Mouse (Mus musculus) heart, embryonic 14.5 days (tissue): ENCODE results near the gene Ddx19a. TPM values are rescaled to one million over a fixed set of nuclear protein-coding genes. Genes with fewer than 3 reads are reported as not detected.

ENCODE experiments used
- ATAC-seq: fragments of 200-750 bp; cut with Nextera tagmentation; 2 replicates; pipeline ENCODE4 v1.8.0; 2017; ENCODE audit warnings: low read depth, moderate TSS enrichment; ENCODE audit not compliant: insufficient number of reproducible peaks, insufficient read depth, low FRiP score
- H3K27ac ChIP-seq, 2 experiments: fragments of 200-500 bp in 1 of 2; fragments of 300-500 bp in 1 of 2; sonication (generic) in 1 of 2; replicated peaks in 1 of 2; 2 replicates each; pipeline ENCODE4 v1.5.1; 2012 to 2014; ENCODE audit warnings: low read depth in 2 of 2, low read length in 2 of 2, control low read depth in 1 of 2, mild to moderate bottlenecking in 1 of 2, mixed read lengths in 1 of 2; ENCODE audit not compliant: control insufficient read depth in 1 of 2, insufficient read depth in 1 of 2
- H3K27me3 ChIP-seq: fragments of 300-500 bp; sonication (generic); 2 replicates; pipeline ENCODE4 v1.6.1; 2014; ENCODE audit warnings: mild to moderate bottlenecking, low read length, control low read depth; ENCODE audit not compliant: control insufficient read depth, insufficient read depth
- H3K36me3 ChIP-seq: fragments of 300-500 bp; sonication (generic); 2 replicates; pipeline ENCODE4 v1.6.1; 2014; ENCODE audit warnings: mild to moderate bottlenecking, control low read depth, low read length, mixed read lengths; ENCODE audit not compliant: control insufficient read depth, insufficient read depth
- H3K4me1 ChIP-seq, 2 experiments: fragments of 200-500 bp in 1 of 2; fragments of 300-500 bp in 1 of 2; sonication (generic) in 1 of 2; 2 replicates each; pipeline ENCODE4 v1.6.1; 2012 to 2014; ENCODE audit warnings: low read length in 2 of 2, control low read depth in 1 of 2, mixed read lengths in 1 of 2; ENCODE audit not compliant: control insufficient read depth in 2 of 2, insufficient read depth in 2 of 2
- H3K4me2 ChIP-seq: fragments of 300-500 bp; sonication (generic); 2 replicates; pipeline ENCODE4 v1.6.1; 2014; ENCODE audit warnings: mild to moderate bottlenecking, low read length
- H3K4me3 ChIP-seq, 2 experiments: fragments of 200-500 bp in 1 of 2; fragments of 300-500 bp in 1 of 2; sonication (generic) in 1 of 2; 2 replicates each; pipeline ENCODE4 v1.5.1; 2012 to 2014; ENCODE audit warnings: low read length in 2 of 2, mild to moderate bottlenecking in 2 of 2, control low read depth in 1 of 2, low read depth in 1 of 2, moderate library complexity in 1 of 2; ENCODE audit not compliant: control insufficient read depth in 1 of 2, insufficient read depth in 1 of 2
- H3K9ac ChIP-seq: fragments of 300-500 bp; sonication (generic); 2 replicates; pipeline ENCODE4 v1.6.1; 2014; ENCODE audit warnings: mild to moderate bottlenecking, low read length
- H3K9me3 ChIP-seq: fragments of 300-500 bp; sonication (generic); 2 replicates; pipeline ENCODE4 v1.6.1; 2016; ENCODE audit warnings: low read length, control low read depth; ENCODE audit not compliant: control insufficient read depth
- WGBS: fragments of 180-500 bp; shearing (Covaris S2); extraction: QIAGEN DNeasy Blood & Tissue Kit; methylation state at CpG from one replicate; pipeline ENCODE4 v1.1.7; 2014; 5-methylcytosine and 5-hydroxymethylcytosine counted together
- polyA plus RNA-seq: library from polyadenylated mRNA; unstranded; fragments of >200 nt; fragmentation: Nextera tagmentation; extraction: Ambion mirVana; gene quantifications from 2 replicates; pipeline ENCODE4 v1.2.1, GENCODE M21; 2014

Gene Ddx19a
- polyA plus RNA-seq: 13.8 and 14.9 TPM in 2 replicates

DNA sequence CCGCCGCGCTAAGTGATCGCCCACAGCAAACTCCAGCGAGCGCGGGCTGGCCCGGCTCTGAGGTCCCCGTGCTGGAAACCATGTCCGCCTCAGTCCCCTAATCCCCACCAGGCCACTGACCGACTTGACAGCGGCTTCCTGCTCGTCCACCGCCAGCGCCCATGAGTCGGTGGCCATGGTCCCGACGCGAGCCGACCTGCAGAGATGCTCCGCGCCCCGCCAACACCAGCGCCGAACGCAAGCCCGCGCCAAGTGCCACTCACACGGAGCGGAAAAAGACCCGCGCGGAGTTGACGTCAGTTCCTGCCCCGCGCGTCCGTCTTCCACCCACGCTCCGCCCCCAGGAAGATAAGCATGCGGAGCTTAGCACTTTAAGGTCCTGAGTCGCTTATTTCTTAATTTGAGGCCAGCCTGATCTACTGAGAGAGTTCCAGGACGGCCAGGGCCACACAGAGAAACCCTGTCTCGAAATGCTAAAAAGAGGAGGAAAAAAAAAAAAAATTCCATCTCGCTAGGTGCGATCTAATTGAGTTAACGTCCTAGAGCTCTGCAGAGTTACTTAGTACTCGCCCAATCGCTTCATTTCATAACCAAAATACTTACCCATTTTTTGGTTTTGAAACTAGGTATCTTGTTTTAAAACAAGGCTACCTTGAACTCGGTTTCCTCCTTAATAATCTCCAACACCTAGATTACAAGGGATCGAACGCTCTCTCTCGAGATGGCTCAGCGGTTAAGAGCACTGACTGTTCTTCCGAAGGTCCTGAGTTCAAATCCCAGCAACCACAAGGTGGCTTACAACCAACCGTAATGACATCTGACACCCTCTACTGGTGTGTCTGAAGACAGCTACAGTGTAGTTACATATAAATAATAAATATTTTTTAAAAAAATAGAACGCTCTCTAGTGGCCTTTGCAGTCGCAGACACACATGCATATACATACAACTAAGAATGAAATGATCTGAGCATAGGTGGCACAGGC, at the start of gene Ddx19a:
Gene Ddx19a, minus strand, starts transcription at position 254 of the 985 bp plus-strand sequence.
- Histone ChIP-seq H3K9me3 (no peaks in the 10 kb centered on the region), H3K4me1 (peaks cover 0 to 12% of the 10 kb centered on the region in 2 experiments; a peak in 2 of 4 replicates), H3K4me3 (peak within 1 kb of the TSS; percentile 83 to 87), H3K36me3 (peaks cover 15% of the 10 kb centered on the region), H3K4me2 (peak within 1 kb of the TSS; percentile 78), H3K27me3 (no peaks in the 10 kb centered on the region), H3K27ac (peak within 1 kb of the TSS; percentile 80 to 88), H3K9ac (peak within 1 kb of the TSS; percentile 88)
- ATAC-seq: peak; percentile 82
- WGBS: 4% methylated on average over 58 of the region's 58 CpGs

DNA sequence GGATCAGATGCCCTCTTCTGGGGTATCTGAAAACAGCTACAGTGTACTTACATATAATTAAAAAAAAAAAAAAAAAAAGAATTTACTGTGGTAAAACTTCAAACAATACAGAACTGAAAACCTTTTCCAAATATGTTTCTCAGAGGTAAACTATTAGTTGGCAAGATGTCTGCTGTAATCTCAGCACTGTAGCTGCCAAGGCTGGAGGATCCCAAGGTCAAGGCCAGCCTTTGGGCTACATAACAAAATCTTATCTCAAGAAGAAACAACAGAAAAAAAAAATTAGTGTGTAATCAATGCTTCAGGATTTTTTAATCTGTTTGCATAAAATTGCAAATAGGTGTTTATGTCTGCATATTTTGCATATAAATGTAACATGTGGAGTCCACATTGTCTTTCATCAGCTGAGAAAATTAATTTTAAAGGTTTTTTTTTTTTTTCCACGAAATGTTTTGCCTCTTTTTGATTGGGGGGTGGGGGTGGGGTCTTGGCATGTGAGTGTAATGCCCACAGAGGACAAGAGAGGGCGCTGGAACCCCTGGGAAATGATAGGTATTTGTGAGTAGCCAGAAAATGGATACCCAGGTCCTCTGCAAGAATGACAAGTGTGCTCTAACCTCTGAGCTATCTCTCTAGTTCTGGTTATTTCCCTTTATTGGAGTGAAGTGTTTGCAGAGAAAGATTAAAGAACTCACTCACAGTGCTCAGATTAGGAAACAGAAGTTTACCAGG, 46.6 kb upstream of the Ddx19a start:
- Histone ChIP-seq H3K4me2 (no peak overlapping the region), H3K4me1 (no peaks in the 10 kb centered on the region), H3K27me3 (no peaks in the 10 kb centered on the region), H3K27ac (no peak overlapping the region), H3K9me3 (no peaks in the 10 kb centered on the region), H3K4me3 (no peak overlapping the region), H3K9ac (no peak overlapping the region), H3K36me3 (peaks cover 100% of the 10 kb centered on the region)
- 53% methylated on average over 2 of the region's 2 CpGs for WGBS
- ATAC-seq: no peak

DNA sequence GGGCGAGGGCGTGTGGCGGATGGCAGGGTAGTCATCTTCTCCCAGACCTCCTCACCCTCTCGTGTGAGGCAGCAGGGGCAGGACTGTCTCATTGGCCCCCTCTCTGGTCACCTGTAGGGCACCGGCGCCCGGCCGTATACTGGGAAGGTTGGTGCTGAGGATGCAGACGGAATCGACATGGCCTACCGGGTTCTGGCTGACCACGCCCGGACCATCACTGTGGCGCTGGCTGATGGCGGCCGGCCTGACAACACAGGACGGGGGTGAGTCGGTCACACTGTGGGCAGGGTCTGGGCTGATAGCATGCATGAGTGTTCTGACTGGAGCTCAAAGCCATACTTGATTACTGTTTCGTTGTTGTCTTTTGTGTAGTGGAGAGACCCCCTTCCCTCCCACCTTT, 44.9 kb upstream of the Ddx19a start:
- Histone ChIP-seq H3K36me3 (peaks cover 99% of the 10 kb centered on the region), H3K4me1 (no peaks in the 10 kb centered on the region), H3K27me3 (no peaks in the 10 kb centered on the region), H3K9me3 (no peaks in the 10 kb centered on the region), H3K27ac (no peak overlapping the region), H3K9ac (no peak overlapping the region), H3K4me3 (no peak overlapping the region), H3K4me2 (no peak overlapping the region)
- 94% methylated on average over 19 of the region's 19 CpGs for WGBS
- no peak for ATAC-seq

DNA sequence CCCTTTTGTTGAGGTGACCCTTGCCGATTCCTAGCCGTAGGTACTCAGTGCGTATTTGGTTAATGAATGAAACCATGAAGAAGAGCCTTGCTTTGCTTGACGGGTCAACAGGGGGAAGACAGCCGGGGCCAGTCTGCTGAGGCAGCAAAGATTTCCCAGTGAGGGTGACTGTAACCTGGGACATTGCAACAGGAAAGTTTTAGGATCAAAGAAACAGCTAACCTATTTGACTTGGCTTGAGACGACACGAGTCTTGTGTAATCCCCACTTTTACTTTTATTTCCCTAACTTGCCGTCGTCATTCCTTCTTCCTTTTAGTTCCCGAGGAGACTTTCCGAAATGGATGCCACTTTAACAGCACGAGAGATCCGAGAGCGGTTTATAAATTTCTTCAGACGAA, 39.0 kb upstream of the Ddx19a start:
- Histone ChIP-seq H3K27me3 (no peaks in the 10 kb centered on the region), H3K4me2 (no peak overlapping the region), H3K27ac (no peak overlapping the region), H3K4me3 (no peak overlapping the region), H3K9me3 (no peaks in the 10 kb centered on the region), H3K9ac (no peak overlapping the region), H3K36me3 (peaks cover 54% of the 10 kb centered on the region), H3K4me1 (peaks cover 3 to 11% of the 10 kb centered on the region in 2 experiments)
- 93% methylated on average over 15 of the region's 15 CpGs for WGBS
- no peak for ATAC-seq

DNA sequence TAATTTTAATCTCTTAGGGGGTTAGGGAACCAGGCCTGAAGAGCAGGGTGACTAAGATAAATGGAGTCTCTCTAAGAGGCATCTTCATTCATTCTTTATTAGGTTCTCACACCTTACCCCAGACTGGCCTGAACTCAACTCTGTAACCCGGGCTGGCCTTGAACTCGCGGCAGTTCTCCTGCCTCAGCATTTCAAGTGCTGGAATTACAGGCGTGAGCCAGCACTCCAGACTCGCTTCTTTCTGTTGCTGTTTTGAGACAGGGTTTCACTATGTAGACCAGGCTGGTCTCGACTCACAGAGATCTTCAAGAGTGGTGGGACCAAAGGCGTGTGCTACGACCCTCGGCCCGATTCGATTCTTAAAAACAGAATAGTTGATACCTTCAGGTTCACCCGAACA, 36.7 kb upstream of the Ddx19a start:
- H3K27me3 ChIP-seq: no peaks in the 10 kb centered on the region
- 19% methylated on average over 12 of the region's 12 CpGs for WGBS
- peak overlapping the region; percentile 76 to 89 for H3K27ac ChIP-seq
- H3K4me3 ChIP-seq: peak overlapping the region; percentile 73 to 98
- no peaks in the 10 kb centered on the region for H3K9me3 ChIP-seq
- H3K36me3 ChIP-seq: peaks cover 31% of the 10 kb centered on the region
- no peak for ATAC-seq
- H3K4me1 ChIP-seq: peaks cover 3 to 11% of the 10 kb centered on the region in 2 experiments
- peak overlapping the region; percentile 80 for H3K9ac ChIP-seq
- H3K4me2 ChIP-seq: peak overlapping the region; percentile 77

DNA sequence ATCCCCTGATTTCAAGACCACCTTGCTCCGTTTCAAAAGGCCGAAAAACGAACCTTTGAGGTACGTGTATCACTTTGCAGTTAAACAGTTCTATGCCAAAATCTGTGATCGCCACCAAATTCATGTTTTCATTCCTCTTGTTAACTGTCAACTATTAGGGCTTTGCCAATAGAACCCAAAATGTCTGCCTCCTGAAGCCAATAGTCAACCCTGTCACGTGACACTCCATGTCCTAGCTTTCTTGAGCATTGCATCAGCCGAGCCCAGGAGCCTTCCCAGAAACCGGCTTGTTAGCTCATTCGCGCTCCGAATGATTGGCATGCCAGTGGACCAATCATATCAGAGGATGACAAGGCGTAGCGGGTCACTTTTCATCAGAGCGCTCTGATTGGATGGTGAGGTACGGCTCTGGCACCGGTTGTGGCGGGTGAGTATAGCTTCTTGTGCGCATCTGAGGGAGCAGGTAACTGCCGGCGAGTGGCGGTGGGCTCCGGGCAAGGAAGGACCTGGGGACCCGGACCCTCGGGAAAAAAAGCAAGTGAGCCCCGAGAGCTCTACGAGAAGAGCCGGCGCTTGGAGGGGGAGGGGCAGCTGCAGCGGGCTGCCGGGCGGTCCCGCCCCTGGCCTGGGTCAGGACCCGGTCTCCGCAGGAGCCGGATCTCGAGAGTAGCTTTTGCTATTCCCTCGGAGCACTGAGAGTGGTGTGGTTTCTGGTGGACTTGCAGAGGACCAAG, 36.0 kb upstream of the Ddx19a start:
- ATAC-seq: peak; percentile 97
- peak overlapping the region; percentile 77 for H3K4me2 ChIP-seq
- H3K9me3 ChIP-seq: no peaks in the 10 kb centered on the region
- peak overlapping the region; percentile 73 to 98 for H3K4me3 ChIP-seq
- peak overlapping the region; percentile 76 to 89 for H3K27ac ChIP-seq
- H3K9ac ChIP-seq: peak overlapping the region; percentile 80
- H3K36me3 ChIP-seq: peaks cover 25% of the 10 kb centered on the region
- 6% methylated on average over 37 of the region's 37 CpGs for WGBS
- no peaks in the 10 kb centered on the region for H3K27me3 ChIP-seq
- peaks cover 3 to 11% of the 10 kb centered on the region in 2 experiments for H3K4me1 ChIP-seq

DNA sequence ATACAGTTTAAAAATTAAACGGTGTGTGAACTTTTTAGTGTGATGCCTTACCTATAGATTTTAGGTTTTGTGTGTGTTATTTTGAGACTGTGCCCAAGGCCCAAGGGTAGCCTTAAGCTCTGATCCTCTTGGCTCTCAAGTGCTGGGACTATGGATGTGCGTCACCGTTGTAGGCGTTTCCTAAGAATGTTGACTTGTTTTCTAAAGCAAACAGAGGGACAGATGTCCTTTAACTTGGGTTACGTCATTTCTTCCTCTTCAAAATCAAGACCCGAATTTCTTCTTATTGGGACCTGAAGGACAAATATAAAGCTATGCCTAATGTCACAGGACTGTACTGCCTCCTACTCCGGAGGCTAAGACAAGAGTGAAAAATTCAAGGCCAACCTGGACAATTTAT, 35.3 kb upstream of the Ddx19a start, which contains the start of gene Aars:
Gene Aars, plus strand, starts transcription at position 229 of the 400 bp plus-strand sequence.
- peaks cover 17% of the 10 kb centered on the region for H3K36me3 ChIP-seq
- no peaks in the 10 kb centered on the region for H3K27me3 ChIP-seq
- 95% methylated on average over 7 of the region's 7 CpGs for WGBS
- peak within 1 kb of the TSS; percentile 77 for H3K4me2 ChIP-seq
- peak within 1 kb of the TSS; percentile 73 to 98 for H3K4me3 ChIP-seq
- peaks cover 3 to 16% of the 10 kb centered on the region in 2 experiments for H3K4me1 ChIP-seq
- no peak for ATAC-seq
- no peaks in the 10 kb centered on the region for H3K9me3 ChIP-seq
- peak within 1 kb of the TSS; percentile 80 for H3K9ac ChIP-seq
- H3K27ac ChIP-seq: peak within 1 kb of the TSS; percentile 76 to 89
